Comparison of ENCODE assay signal across 8 mouse cellular contexts in genomic region chr7:141539556-141540311, GRCm38 (mm10). TPM values are rescaled to one million over a fixed set of nuclear protein-coding genes. Genes with fewer than 3 reads are reported as not detected.
DNase-seq lines count a peak whose midpoint lies in the region; ATAC-seq lines count a peak whose summit lies in the region.

TSS of gene Chid1 (minus strand) at chr7:141539857.

- H3K36me3 ChIP-seq in forebrain, embryonic 11.5 days (ENCODE audit: control insufficient read depth, insufficient read depth, low read length): no peaks in the 10 kb centered on the region
- H3K36me3 ChIP-seq in heart, embryonic 16.5 days (ENCODE audit: control insufficient read depth, insufficient read depth): no peaks in the 10 kb centered on the region
- H3K36me3 ChIP-seq in liver, embryonic 15.5 days (replicated peaks): 0 out of 2 replicates have a peak, but pooled peaks cover 3% of the 10 kb centered on the region
- H3K36me3 ChIP-seq in neural tube, embryonic 12.5 days: no peaks in the 10 kb centered on the region

- peak within 1 kb of the TSS; percentile 43; the same call in 1 of the 2 replicates for H3K27ac ChIP-seq in forebrain, embryonic 11.5 days (ENCODE audit: low read depth, low read length)
- peak within 1 kb of the TSS; percentile 85 for H3K27ac ChIP-seq in heart, embryonic 16.5 days (ENCODE audit: low read length)
- H3K27ac ChIP-seq in liver, embryonic 15.5 days (replicated peaks): peak within 1 kb of the TSS; percentile 83
- 0 out of 2 replicates have a peak within 1 kb of the TSS, but pooled peaks have one; percentile 4 for H3K27ac ChIP-seq in neural tube, embryonic 12.5 days

- peaks cover 4% of the 10 kb centered on the region; the same call in 1 of the 2 replicates for H3K4me1 ChIP-seq in forebrain, embryonic 11.5 days (replicated peaks; ENCODE audit: control insufficient read depth, insufficient read depth, low read length)
- H3K4me1 ChIP-seq in heart, embryonic 16.5 days (ENCODE audit: control insufficient read depth, insufficient read depth, low read length): peaks cover 21% of the 10 kb centered on the region
- peaks cover 36% of the 10 kb centered on the region for H3K4me1 ChIP-seq in liver, embryonic 15.5 days (replicated peaks)
- H3K4me1 ChIP-seq in neural tube, embryonic 12.5 days: peaks cover 17% of the 10 kb centered on the region

- peak; percentile 97 for ATAC-seq in forebrain, embryonic 11.5 days (replicated peaks; ENCODE audit: low FRiP score)
- peak; percentile 95 for ATAC-seq in heart, embryonic 16.5 days (replicated peaks; ENCODE audit: extremely low read depth, insufficient read depth, low FRiP score)
- ATAC-seq in liver, embryonic 15.5 days (ENCODE audit: insufficient read depth): peak; percentile 89
- ATAC-seq in neural tube, embryonic 12.5 days (ENCODE audit: low FRiP score, low read depth): peak; percentile 97

- no peaks in the 10 kb centered on the region for H3K9me3 ChIP-seq in forebrain, embryonic 11.5 days (ENCODE audit: control insufficient read depth, low read length)
- no peaks in the 10 kb centered on the region for H3K9me3 ChIP-seq in heart, embryonic 16.5 days (replicated peaks; ENCODE audit: control insufficient read depth, low read length)
- H3K9me3 ChIP-seq in liver, embryonic 15.5 days (replicated peaks): no peaks in the 10 kb centered on the region
- no peaks in the 10 kb centered on the region for H3K9me3 ChIP-seq in neural tube, embryonic 12.5 days

- no peaks in the 10 kb centered on the region for H3K27me3 ChIP-seq in forebrain, embryonic 11.5 days (ENCODE audit: control insufficient read depth, insufficient read depth, low read length)
- H3K27me3 ChIP-seq in heart, embryonic 16.5 days (ENCODE audit: control insufficient read depth, insufficient read depth, low read length): no peaks in the 10 kb centered on the region
- no peaks in the 10 kb centered on the region for H3K27me3 ChIP-seq in liver, embryonic 15.5 days
- H3K27me3 ChIP-seq in neural tube, embryonic 12.5 days (replicated peaks): no peaks in the 10 kb centered on the region

- under 1% methylated on average over 46 of the region's 46 CpGs for WGBS in forebrain, embryonic 11.5 days
- under 1% methylated on average over 46 of the region's 46 CpGs for WGBS in heart, embryonic 16.5 days
- WGBS in liver, embryonic 15.5 days (ENCODE audit: insufficient replicate concordance): 1% methylated on average over 46 of the region's 46 CpGs
- 2% methylated on average over 46 of the region's 46 CpGs for WGBS in neural tube, embryonic 12.5 days

- H3K4me2 ChIP-seq in forebrain, embryonic 11.5 days (ENCODE audit: low read depth, low read length, severe bottlenecking): peak within 1 kb of the TSS; percentile 90
- peak within 1 kb of the TSS; percentile 92 for H3K4me2 ChIP-seq in heart, embryonic 16.5 days (ENCODE audit: low read depth, low read length)
- peak within 1 kb of the TSS; percentile 90 for H3K4me2 ChIP-seq in liver, embryonic 15.5 days
- H3K4me2 ChIP-seq in neural tube, embryonic 12.5 days (replicated peaks): peak within 1 kb of the TSS; percentile 68

- H3K4me3 ChIP-seq in forebrain, embryonic 11.5 days (ENCODE audit: low read depth, low read length): peak within 1 kb of the TSS; percentile 69
- peak within 1 kb of the TSS; percentile 80 for H3K4me3 ChIP-seq in heart, embryonic 16.5 days (ENCODE audit: low read length)
- peak within 1 kb of the TSS; percentile 71 for H3K4me3 ChIP-seq in liver, embryonic 15.5 days (replicated peaks)
- H3K4me3 ChIP-seq in neural tube, embryonic 12.5 days: peak within 1 kb of the TSS; percentile 68

- peak within 1 kb of the TSS; percentile 78 for H3K9ac ChIP-seq in forebrain, embryonic 11.5 days (ENCODE audit: low read length)
- H3K9ac ChIP-seq in heart, embryonic 16.5 days (ENCODE audit: low read length): peak within 1 kb of the TSS; percentile 78
- peak within 1 kb of the TSS; percentile 72 for H3K9ac ChIP-seq in liver, embryonic 15.5 days
- peak within 1 kb of the TSS; percentile 81 for H3K9ac ChIP-seq in neural tube, embryonic 12.5 days

- DNase-seq in CD8-positive naive resting alpha-beta T cell, adult 2 months (ENCODE audit: low read depth in 2 of 2, low spot score in 2 of 2): peak; percentile 96 to 98
- peak; percentile 98 for DNase-seq in c-Kit-positive CD71-negative TER-119-negative erythroid progenitor cells, embryonic 14.5 days (ENCODE audit: low read depth)
- DNase-seq in forebrain, embryonic 11.5 days (ENCODE audit: low spot score): peak; percentile 99
- DNase-seq in kidney, postnatal 36 days: peak; percentile 99 to 100
- peak; percentile 96 for DNase-seq in telencephalon, adult 2 months (ENCODE audit: low read depth, low spot score)

RNA-seq across cellular contexts. Expression of gene Chid1, which starts in this region (rescaled TPM):
- 22.9 and 26.5 TPM in 2 replicates for polyA plus RNA-seq in forebrain, embryonic 11.5 days (2014; fragmentation: Nextera tagmentation; extraction: Ambion mirVana)
- polyA plus RNA-seq in heart, embryonic 16.5 days (2015; fragmentation: Nextera tagmentation; extraction: Ambion mirVana): 33.3 and 34.2 TPM in 2 replicates
- 25.2 and 27.9 TPM in 2 replicates for polyA plus RNA-seq in liver, embryonic 15.5 days (2015; fragmentation: Nextera tagmentation; extraction: Ambion mirVana)
- 31.7 and 33.7 TPM in 2 replicates for polyA plus RNA-seq in neural tube, embryonic 12.5 days (2016; fragmentation: Nextera tagmentation; extraction: Ambion mirVana)

Comparison
In these comparisons a context has a peak if more than half of its experiments do, and no peak if none do; other contexts are left out.
1. Peak in every context shown above with its lines: DNase-seq, ATAC-seq, H3K4me3 ChIP-seq and H3K27ac ChIP-seq.
2. H3K27ac ChIP-seq: peak in every context shown above with its lines; median percentile 85 in heart, embryonic 16.5 days; 83 in liver, embryonic 15.5 days; 43 in forebrain, embryonic 11.5 days; 4 in neural tube, embryonic 12.5 days.